Mouse (Mus musculus) brain, embryonic 14.5 days (tissue): ENCODE results near the gene Furin.

Experiments used
- CTCF ChIP-seq: fragments of 200-500 bp; IDR thresholded peaks from 2 replicates; pipeline ENCODE4 v1.5.1; 2012; ENCODE audit warnings: inconsistent platforms, mild to moderate bottlenecking, moderate library complexity, borderline replicate concordance; ENCODE audit not compliant: insufficient read depth, insufficient read length; ENCODE audit errors: extremely low read depth
- POLR2A ChIP-seq: fragments of 200-500 bp; IDR thresholded peaks from 2 replicates; pipeline ENCODE4 v1.6.1; 2012; ENCODE audit warnings: mild to moderate bottlenecking, inconsistent platforms, borderline replicate concordance; ENCODE audit not compliant: poor library complexity, insufficient read depth, insufficient read length, severe bottlenecking; ENCODE audit errors: extremely low read depth

- no peak for TF ChIP-seq CTCF
- TF ChIP-seq POLR2A = no peak
These were observed 4.7 kb downstream of the Furin start for GRCm38 (mm10) chr7:80400571-80400970.
